Comparison of ENCODE assay signal across 7 mouse cellular contexts in the genomic region with DNA sequence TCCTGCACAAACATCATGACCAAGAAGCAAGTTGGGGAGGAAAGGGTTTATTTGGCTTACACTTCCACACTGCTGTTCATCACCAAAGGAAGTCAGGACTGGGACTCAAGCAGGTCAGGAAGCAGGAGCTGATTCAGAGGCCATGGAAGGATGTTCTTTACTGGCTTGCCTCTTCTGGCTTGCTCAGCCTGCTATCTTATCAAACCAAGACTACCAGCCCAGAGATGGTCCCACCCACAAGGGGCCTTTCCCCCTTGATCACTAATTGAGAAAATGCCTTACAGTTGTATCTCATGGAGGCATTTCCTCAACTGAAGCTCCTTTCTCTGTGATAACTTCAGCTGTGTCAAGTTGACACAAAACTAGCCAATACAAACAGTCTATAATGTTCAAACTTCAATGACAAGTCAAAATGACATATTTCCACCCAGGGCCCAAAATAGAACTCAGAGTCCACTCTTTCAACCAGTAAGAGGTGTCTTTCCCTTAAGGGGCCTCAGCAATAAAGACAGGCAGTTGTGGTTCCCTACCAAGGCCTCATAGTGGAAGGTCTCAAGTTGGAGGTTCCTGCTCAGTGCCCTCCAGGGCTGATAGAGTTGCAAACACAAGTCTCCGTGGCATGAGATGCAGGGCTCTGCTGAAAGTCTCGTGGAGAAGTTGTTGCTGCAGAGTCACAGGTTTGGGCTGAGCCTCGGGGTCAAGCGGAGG.
DNase-seq lines count a peak whose midpoint lies in the region; ATAC-seq and TF ChIP-seq lines count a peak whose summit lies in the region.
"Not testable (repeated sequence)": the region's sequence is repeated elsewhere in the genome, so short reads cannot be mapped to it uniquely, and the experiment has no call there.

No protein-coding gene starts in this region.

- H3K27me3 ChIP-seq in G1E (ENCODE audit: insufficient read depth, low read length); liver, embryonic 11.5 days (replicated peaks; ENCODE audit: control insufficient read depth, insufficient read depth, low read length); liver, embryonic 14.5 days (ENCODE audit: control insufficient read depth, insufficient read depth, low read length); liver, postnatal 0 days (ENCODE audit: insufficient read depth, low read length); midbrain, embryonic 11.5 days (ENCODE audit: control insufficient read depth, insufficient read depth, low read length): not testable (repeated sequence)

- peak overlapping the region; percentile 42; the same call in 1 of the 2 replicates for H3K4me3 ChIP-seq in G1E (ENCODE audit: low read depth, low read length)
- peak overlapping the region; percentile 45 for H3K4me3 ChIP-seq in liver, embryonic 11.5 days (ENCODE audit: low read depth, low read length)
- H3K4me3 ChIP-seq in liver, embryonic 14.5 days (ENCODE audit: insufficient read depth in 1 of 2, low read depth in 2 of 2, low read length in 2 of 2) = peak overlapping the region; percentile 55 to 65
- not testable (repeated sequence) for H3K4me3 ChIP-seq in liver, postnatal 0 days (ENCODE audit: low read depth, low read length); midbrain, embryonic 11.5 days (ENCODE audit: low read depth, low read length)

- TF ChIP-seq EP300 in liver, embryonic 14.5 days (IDR thresholded peaks at IDR 0.05; ENCODE audit: low read depth) = peak; percentile 59
- TF ChIP-seq EP300 in liver, postnatal 0 days (IDR thresholded peaks at IDR 0.05; ENCODE audit: low read depth) = 0 out of 2 replicates have a peak, but pooled peaks have one; percentile 31

- H3K9me3 ChIP-seq in G1E (replicated peaks); liver, embryonic 11.5 days (ENCODE audit: control insufficient read depth, low read length); liver, embryonic 14.5 days (ENCODE audit: control insufficient read depth, low read length); liver, postnatal 0 days (ENCODE audit: low read length); midbrain, embryonic 11.5 days (ENCODE audit: control insufficient read depth, low read length): not testable (repeated sequence)

- H3K9ac ChIP-seq in liver, embryonic 11.5 days (ENCODE audit: low read depth, low read length) = peak overlapping the region; percentile 61; the same call in 1 of the 2 replicates
- H3K9ac ChIP-seq in liver, embryonic 14.5 days (replicated peaks) = peak overlapping the region; percentile 67
- H3K9ac ChIP-seq in liver, postnatal 0 days (replicated peaks); midbrain, embryonic 11.5 days (ENCODE audit: low read length): not testable (repeated sequence)

- DNase-seq in G1E (ENCODE audit: low spot score) = peak; percentile 27
- peak; percentile 56 for DNase-seq in c-Kit-positive CD71-positive TER-119-positive erythroid progenitor cells, embryonic 14.5 days (ENCODE audit: low spot score)
- DNase-seq in liver, embryonic 11.5 days (ENCODE audit: low spot score); liver, postnatal 0 days: not testable (repeated sequence)
- DNase-seq in liver, embryonic 14.5 days (ENCODE audit: low read depth in 3 of 3, low spot score in 3 of 3) = peak; percentile 11 to 28 (median 13)
- peak; percentile 61 for DNase-seq in midbrain, embryonic 11.5 days (ENCODE audit: low spot score, missing footprints)

- WGBS in liver, embryonic 11.5 days = 45% methylated on average over 4 of the region's 4 CpGs
- 25% methylated on average over 4 of the region's 4 CpGs for WGBS in liver, embryonic 14.5 days (ENCODE audit: insufficient replicate concordance)
- 63% methylated on average over 4 of the region's 4 CpGs for WGBS in liver, postnatal 0 days (ENCODE audit: insufficient replicate concordance)
- 85% methylated on average over 4 of the region's 4 CpGs for WGBS in midbrain, embryonic 11.5 days

- peak; percentile 77 for ATAC-seq in G1E (ENCODE audit: extremely low read depth, insufficient number of reproducible peaks, low FRiP score, poor library complexity, severe bottlenecking)
- 0 out of 2 replicates have a peak, but pooled peaks have one; percentile 51 for ATAC-seq in erythroid progenitor cell, adult 5-6 weeks (replicated peaks; ENCODE audit: low FRiP score, poor library complexity, severe bottlenecking)
- peak; percentile 84 for ATAC-seq in liver, embryonic 11.5 days (replicated peaks; ENCODE audit: low FRiP score)
- peak; percentile 88 for ATAC-seq in liver, embryonic 14.5 days (ENCODE audit: insufficient read depth)
- ATAC-seq in liver, postnatal 0 days = peak; percentile 56
- not testable (repeated sequence) for ATAC-seq in midbrain, embryonic 11.5 days (ENCODE audit: low FRiP score)

- peak overlapping the region; percentile 93 for H3K27ac ChIP-seq in liver, embryonic 11.5 days (ENCODE audit: low read depth, low read length)
- peak overlapping the region; percentile 87 for H3K27ac ChIP-seq in liver, embryonic 14.5 days
- peak overlapping the region; percentile 51; the same call in 1 of the 2 replicates for H3K27ac ChIP-seq in liver, postnatal 0 days (ENCODE audit: low read depth)
- not testable (repeated sequence) for H3K27ac ChIP-seq in midbrain, embryonic 11.5 days (ENCODE audit: low read depth, low read length)

- H3K36me3 ChIP-seq in G1E (replicated peaks); liver, embryonic 11.5 days (ENCODE audit: control insufficient read depth, insufficient read depth, low read length); liver, embryonic 14.5 days (replicated peaks; ENCODE audit: control insufficient read depth, insufficient read depth, low read depth); liver, postnatal 0 days (replicated peaks; ENCODE audit: insufficient read depth, low read length); midbrain, embryonic 11.5 days (ENCODE audit: control insufficient read depth, insufficient read depth, low read length): not testable (repeated sequence)

- not testable (repeated sequence) for TF ChIP-seq CTCF in G1E (IDR thresholded peaks at IDR 0.05; ENCODE audit: low read depth, low read length); liver, embryonic 14.5 days (IDR thresholded peaks at IDR 0.05; ENCODE audit: low read depth); liver, postnatal 0 days (IDR thresholded peaks at IDR 0.05; ENCODE audit: low read depth)

- peak overlapping the region; percentile 58 for H3K4me2 ChIP-seq in liver, embryonic 11.5 days
- H3K4me2 ChIP-seq in liver, embryonic 14.5 days (ENCODE audit: low read depth) = peak overlapping the region; percentile 81
- peak overlapping the region; percentile 48 for H3K4me2 ChIP-seq in liver, postnatal 0 days (ENCODE audit: low read depth, low read length)
- H3K4me2 ChIP-seq in midbrain, embryonic 11.5 days = not testable (repeated sequence)

- H3K4me1 ChIP-seq in G1E (ENCODE audit: insufficient read depth, low read depth, low read length) = peaks cover 36% of the 10 kb centered on the region
- peaks cover 12% of the 10 kb centered on the region for H3K4me1 ChIP-seq in liver, embryonic 11.5 days (replicated peaks; ENCODE audit: control insufficient read depth, insufficient read depth, low read length)
- H3K4me1 ChIP-seq in liver, embryonic 14.5 days (replicated peaks; ENCODE audit: control insufficient read depth in 2 of 2, insufficient read depth in 2 of 2, low read length in 1 of 2) = peaks cover 31 to 32% of the 10 kb centered on the region in 2 experiments
- H3K4me1 ChIP-seq in liver, postnatal 0 days (ENCODE audit: insufficient read depth); midbrain, embryonic 11.5 days (ENCODE audit: control insufficient read depth, insufficient read depth, low read length): not testable (repeated sequence)
